Mouse (Mus musculus): ENCODE data around the gene Tgfbr3.

- no peak for TF ChIP-seq POLR2A (IDR thresholded peaks at IDR 0.05; ENCODE audit: control insufficient read depth, extremely low read depth, insufficient read depth, low read length, poor library complexity)
- no peak for TF ChIP-seq CTCF (IDR thresholded peaks at IDR 0.05; ENCODE audit: borderline replicate concordance, control insufficient read depth, extremely low read depth, insufficient read depth, low read length, poor library complexity)
Measured at GRCm38 (mm10) chr5:107125131-107125530, 164.3 kb downstream of the Tgfbr3 start.
